Mouse (Mus musculus) limb, embryonic 12.5 days (tissue): ENCODE measurements around the gene Dcaf12. TPM values are rescaled to one million over a fixed set of nuclear protein-coding genes. Genes with fewer than 3 reads are reported as not detected.

Source experiments
- ATAC-seq: fragments of 200-750 bp; cut with Nextera tagmentation; 2 replicates; pipeline ENCODE4 v1.8.0; 2017; ENCODE audit warnings: low read depth, moderate TSS enrichment; ENCODE audit not compliant: insufficient number of reproducible peaks, insufficient read depth, low FRiP score, low TSS enrichment
- H3K27ac ChIP-seq: fragments of 300-500 bp; sonication (generic); 2 replicates; pipeline ENCODE4 v1.5.1; 2016; ENCODE audit warnings: mild to moderate bottlenecking, moderate library complexity
- H3K27me3 ChIP-seq: fragments of 300-500 bp; sonication (generic); 2 replicates; pipeline ENCODE4 v1.6.1; 2016; ENCODE audit warnings: mild to moderate bottlenecking, moderate library complexity
- H3K36me3 ChIP-seq: fragments of 300-500 bp; sonication (generic); 2 replicates; pipeline ENCODE4 v1.6.1; 2016; ENCODE audit warnings: mild to moderate bottlenecking, moderate library complexity
- H3K4me1 ChIP-seq: fragments of 300-500 bp; sonication (generic); replicated peaks from 2 replicates; pipeline ENCODE4 v1.6.1; 2016
- H3K4me2 ChIP-seq: fragments of 300-500 bp; sonication (generic); 2 replicates; pipeline ENCODE4 v1.6.1; 2016; ENCODE audit warnings: mild to moderate bottlenecking, moderate library complexity
- H3K4me3 ChIP-seq: fragments of 300-500 bp; sonication (generic); replicated peaks from 2 replicates; pipeline ENCODE4 v1.5.1; 2016; ENCODE audit warnings: mild to moderate bottlenecking
- H3K9ac ChIP-seq: fragments of 300-500 bp; sonication (generic); replicated peaks from 2 replicates; pipeline ENCODE4 v1.6.1; 2016; ENCODE audit warnings: mild to moderate bottlenecking, moderate library complexity
- H3K9me3 ChIP-seq: fragments of 300-500 bp; sonication (generic); 2 replicates; pipeline ENCODE4 v1.6.1; 2016; ENCODE audit warnings: mild to moderate bottlenecking, moderate library complexity
- WGBS: fragments of 180-500 bp; shearing (Covaris S2); methylation state at CpG from one replicate; pipeline ENCODE4 v1.1.7; 2016; 5-methylcytosine and 5-hydroxymethylcytosine counted together
- polyA plus RNA-seq: library from polyadenylated mRNA; unstranded; fragments of >200 nt; fragmentation: Nextera tagmentation; extraction: Ambion mirVana; gene quantifications from 2 replicates; pipeline ENCODE4 v1.2.1, GENCODE M21; 2016

Gene Dcaf12
- polyA plus RNA-seq, 1 experiment from 2014 or later, result 52.0 TPM

DNA sequence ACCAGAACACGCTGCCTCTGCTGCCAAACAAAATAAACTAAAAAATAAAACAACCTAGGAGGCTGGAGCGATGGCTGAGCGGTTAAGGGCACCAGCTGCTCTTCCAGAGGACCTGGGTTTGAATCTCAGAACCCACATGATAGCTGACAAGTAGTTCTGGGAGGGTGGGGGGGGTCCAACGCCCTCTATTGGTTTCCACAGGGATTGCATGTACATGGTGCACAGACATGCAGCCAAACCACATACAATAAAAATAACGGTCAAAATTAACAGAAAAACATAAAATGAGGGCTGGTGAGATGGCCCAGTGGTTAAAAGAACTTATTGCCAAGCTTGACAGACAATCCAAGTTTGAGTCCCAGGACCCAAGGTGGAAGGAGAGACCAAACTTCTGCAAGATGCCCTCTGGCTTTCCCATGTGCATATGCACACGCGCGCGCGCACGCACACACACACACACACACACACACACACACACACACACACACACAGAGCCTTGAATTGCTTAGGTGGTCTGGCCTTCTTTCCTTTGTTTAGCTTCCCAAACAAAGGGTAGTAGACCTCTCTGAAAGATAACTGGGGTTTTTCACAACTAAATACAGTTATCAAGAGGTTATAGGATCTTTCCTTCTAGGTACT lies 26.3 kb upstream of the Dcaf12 start:
- Histone ChIP-seq H3K9ac (no peak overlapping the region), H3K27ac (no peak overlapping the region), H3K36me3 (no peaks in the 10 kb centered on the region), H3K9me3 (no peaks in the 10 kb centered on the region), H3K4me3 (no peak overlapping the region), H3K4me1 (no peaks in the 10 kb centered on the region), H3K27me3 (peaks cover 3% of the 10 kb centered on the region; the same call in 1 of the 2 replicates), H3K4me2 (no peak overlapping the region)
- 81% methylated on average over 11 of the region's 11 CpGs for WGBS
- ATAC-seq, result no peak

DNA sequence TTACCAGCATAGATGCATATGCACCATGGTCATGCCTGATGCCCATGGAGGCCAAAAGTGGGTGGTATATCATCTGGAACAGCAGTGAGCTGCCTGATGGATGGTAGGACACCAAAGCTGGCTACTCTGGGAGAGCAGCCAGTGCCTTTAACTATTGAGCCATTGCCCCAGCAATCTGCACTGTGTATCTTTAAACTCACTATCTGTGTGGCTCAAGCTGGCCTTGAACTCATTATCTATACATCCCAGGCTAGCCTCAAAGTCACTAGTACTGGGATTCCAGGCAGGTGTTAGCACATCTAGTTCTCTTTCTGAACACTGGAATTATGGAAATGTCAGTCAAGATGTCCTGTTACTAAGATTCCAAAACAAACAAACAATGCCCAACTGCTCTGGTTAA lies 21.9 kb upstream of the Dcaf12 start:
- Histone ChIP-seq H3K27ac (no peak overlapping the region), H3K36me3 (no peaks in the 10 kb centered on the region)
- ATAC-seq, result no peak

GRCm38 (mm10) chr4:41331698-41332421 lies 17.2 kb upstream of the Dcaf12 start:
- Histone ChIP-seq H3K27ac (no peak overlapping the region), H3K9ac (no peak overlapping the region), H3K4me2 (no peak overlapping the region), H3K4me3 (no peak overlapping the region), H3K9me3 (no peaks in the 10 kb centered on the region), H3K27me3 (peaks cover 3% of the 10 kb centered on the region; the same call in 1 of the 2 replicates), H3K4me1 (no peaks in the 10 kb centered on the region), H3K36me3 (no peaks in the 10 kb centered on the region)
- no peak for ATAC-seq
- 87% methylated on average over 9 of the region's 9 CpGs for WGBS

More for the DNA sequence above, 21.9 kb upstream of the Dcaf12 start:
- Histone ChIP-seq H3K27me3 (peaks cover 3% of the 10 kb centered on the region; the same call in 1 of the 2 replicates), H3K9ac (no peak overlapping the region), H3K4me3 (no peak overlapping the region), H3K9me3 (no peaks in the 10 kb centered on the region), H3K4me1 (no peaks in the 10 kb centered on the region), H3K4me2 (no peak overlapping the region)

DNA sequence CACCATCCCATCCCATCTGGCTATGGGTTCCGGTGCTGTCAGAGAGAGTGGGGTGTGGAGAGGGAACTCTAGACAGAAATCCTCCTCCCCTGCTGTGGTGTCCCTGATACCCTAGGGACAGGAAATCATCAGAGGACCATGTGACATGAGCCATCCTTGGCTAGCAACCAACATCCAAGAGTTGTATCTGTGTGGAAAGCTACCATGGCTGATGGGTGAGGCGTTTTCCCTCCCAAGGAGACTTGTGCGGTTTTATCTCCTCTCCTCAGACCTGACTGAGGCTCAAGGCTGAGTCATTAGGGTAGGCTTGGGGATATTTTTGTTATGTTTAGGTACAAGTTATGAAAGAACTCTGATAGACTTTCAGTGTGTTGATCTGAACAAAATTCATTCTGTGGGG lies 16.4 kb upstream of the Dcaf12 start:
- no peaks in the 10 kb centered on the region for H3K36me3 ChIP-seq
- no peaks in the 10 kb centered on the region for H3K9me3 ChIP-seq
- ATAC-seq, result no peak
- H3K9ac ChIP-seq, result no peak overlapping the region
- no peak overlapping the region for H3K4me2 ChIP-seq
- no peak overlapping the region for H3K4me3 ChIP-seq
- H3K27ac ChIP-seq, result no peak overlapping the region
- no peaks in the 10 kb centered on the region for H3K27me3 ChIP-seq
- no peaks in the 10 kb centered on the region for H3K4me1 ChIP-seq
- 80% methylated on average over 3 of the region's 3 CpGs for WGBS

DNA sequence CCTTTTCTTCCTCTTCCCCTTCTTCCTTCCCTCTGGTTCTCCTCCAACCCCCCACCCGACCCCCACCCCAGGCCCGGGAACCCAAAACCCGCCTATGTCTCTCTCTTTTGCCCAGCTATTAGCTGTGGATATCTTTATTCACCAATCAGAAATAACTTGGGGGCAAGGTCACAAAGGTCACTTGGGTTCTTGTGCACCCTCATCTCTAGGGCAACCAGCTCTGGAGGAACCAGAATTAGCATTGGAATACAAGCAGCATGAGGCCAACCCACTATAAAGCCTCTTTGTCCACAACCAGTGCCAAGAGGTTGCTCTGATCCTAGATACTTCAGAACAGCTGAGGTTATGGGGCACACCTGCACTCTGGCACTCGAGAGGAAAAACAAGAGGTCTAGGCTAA lies 14.8 kb upstream of the Dcaf12 start:
- 78% methylated on average over 4 of the region's 4 CpGs for WGBS
- no peak for ATAC-seq
- Histone ChIP-seq H3K4me3 (no peak overlapping the region), H3K4me2 (no peak overlapping the region), H3K36me3 (no peaks in the 10 kb centered on the region), H3K9me3 (no peaks in the 10 kb centered on the region), H3K4me1 (no peaks in the 10 kb centered on the region), H3K27ac (no peak overlapping the region), H3K27me3 (no peaks in the 10 kb centered on the region), H3K9ac (no peak overlapping the region)

DNA sequence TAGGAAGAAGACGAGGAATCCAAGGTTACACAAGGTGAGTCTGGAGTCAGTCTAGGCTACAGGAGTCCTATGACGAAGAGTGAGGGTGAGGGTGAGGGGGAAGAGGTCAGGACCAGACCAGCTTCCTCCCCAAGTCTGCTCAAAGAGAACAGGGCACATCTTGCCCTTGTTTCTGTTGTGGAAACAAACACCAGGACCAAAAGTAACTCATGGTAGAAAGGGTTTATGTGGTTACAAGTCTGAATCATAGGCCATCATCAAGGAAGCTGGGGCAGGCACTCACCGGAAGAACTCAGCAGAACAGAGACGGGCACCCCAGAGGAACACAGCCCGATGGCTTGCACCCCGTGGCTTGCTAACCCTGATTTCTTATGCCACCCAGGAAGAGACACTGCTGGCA lies 12.2 kb upstream of the Dcaf12 start:
- H3K36me3 ChIP-seq, result no peaks in the 10 kb centered on the region
- no peaks in the 10 kb centered on the region for H3K9me3 ChIP-seq
- H3K27ac ChIP-seq, result no peak overlapping the region
- H3K4me1 ChIP-seq, result no peaks in the 10 kb centered on the region
- H3K9ac ChIP-seq, result no peak overlapping the region
- no peak overlapping the region for H3K4me2 ChIP-seq
- H3K27me3 ChIP-seq, result no peaks in the 10 kb centered on the region
- ATAC-seq, result no peak
- WGBS, result 87% methylated on average over 6 of the region's 6 CpGs
- no peak overlapping the region for H3K4me3 ChIP-seq

GRCm38 (mm10) chr4:41320971-41321370 lies 6.3 kb upstream of the Dcaf12 start:
- Histone ChIP-seq H3K4me2 (no peak overlapping the region), H3K27me3 (no peaks in the 10 kb centered on the region), H3K27ac (no peak overlapping the region), H3K36me3 (no peaks in the 10 kb centered on the region), H3K9ac (no peak overlapping the region), H3K4me1 (no peaks in the 10 kb centered on the region), H3K4me3 (no peak overlapping the region), H3K9me3 (no peaks in the 10 kb centered on the region)
- 75% methylated on average over 4 of the region's 4 CpGs for WGBS
- ATAC-seq, result no peak

DNA sequence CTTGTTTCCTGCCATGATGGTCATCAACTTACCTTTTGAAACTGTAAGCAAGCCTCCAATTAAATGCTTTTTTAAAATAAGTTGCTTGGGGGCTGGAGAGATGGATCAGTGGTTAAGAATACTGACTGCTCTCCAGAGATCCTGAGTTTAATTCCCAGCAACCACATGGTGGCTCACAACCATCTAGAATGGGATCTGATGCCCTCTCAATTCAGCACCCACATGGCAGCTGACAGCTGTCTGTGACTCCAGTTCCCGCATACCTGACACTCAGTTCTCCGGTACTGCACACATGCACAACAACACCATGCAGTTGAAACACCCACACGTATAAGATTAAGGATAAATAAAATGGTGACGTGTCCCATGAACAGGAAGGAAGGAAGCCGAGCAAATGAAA lies 3.6 kb upstream of the Dcaf12 start:
- no peak overlapping the region for H3K4me3 ChIP-seq
- peaks cover 5% of the 10 kb centered on the region for H3K4me1 ChIP-seq
- ATAC-seq, result no peak
- H3K4me2 ChIP-seq, result no peak overlapping the region
- no peaks in the 10 kb centered on the region for H3K9me3 ChIP-seq
- WGBS, result 89% methylated on average over 5 of the region's 5 CpGs
- no peak overlapping the region for H3K9ac ChIP-seq
- no peaks in the 10 kb centered on the region for H3K27me3 ChIP-seq
- H3K36me3 ChIP-seq, result no peaks in the 10 kb centered on the region
- no peak overlapping the region for H3K27ac ChIP-seq

GRCm38 (mm10) chr4:41315173-41315572 lies 484 bp upstream of the Dcaf12 start:
- Histone ChIP-seq H3K27ac (peak overlapping the region; percentile 96), H3K9ac (peak overlapping the region; percentile 95), H3K4me2 (peak overlapping the region; percentile 92), H3K4me1 (peaks cover 10% of the 10 kb centered on the region), H3K9me3 (no peaks in the 10 kb centered on the region), H3K27me3 (no peaks in the 10 kb centered on the region), H3K36me3 (peaks cover 27% of the 10 kb centered on the region), H3K4me3 (peak overlapping the region; percentile 98)
- 49% methylated on average over 8 of the region's 8 CpGs for WGBS
- peak; percentile 23; the same call in 1 of the 2 replicates for ATAC-seq

DNA sequence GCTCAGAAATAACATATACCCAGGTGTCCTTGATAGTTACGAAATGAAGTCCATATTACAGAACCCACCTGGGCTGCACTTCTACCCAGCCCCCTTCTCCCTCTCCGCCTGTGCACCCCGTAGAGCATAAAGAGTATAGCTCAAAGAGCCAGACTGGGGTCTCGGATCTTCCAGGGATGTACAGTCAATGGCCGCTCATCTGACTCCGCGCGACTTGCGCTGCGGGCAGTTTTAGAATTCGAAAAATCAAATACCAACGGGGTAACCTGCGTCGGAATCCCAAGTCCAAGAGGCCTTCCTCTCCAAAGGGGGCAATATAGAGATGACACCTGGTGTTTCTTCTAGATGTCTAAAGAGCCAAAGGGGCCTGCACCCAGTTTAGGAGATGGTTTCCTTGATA lies 967 bp downstream of the Dcaf12 start:
- 16% methylated on average over 14 of the region's 14 CpGs for WGBS

DNA sequence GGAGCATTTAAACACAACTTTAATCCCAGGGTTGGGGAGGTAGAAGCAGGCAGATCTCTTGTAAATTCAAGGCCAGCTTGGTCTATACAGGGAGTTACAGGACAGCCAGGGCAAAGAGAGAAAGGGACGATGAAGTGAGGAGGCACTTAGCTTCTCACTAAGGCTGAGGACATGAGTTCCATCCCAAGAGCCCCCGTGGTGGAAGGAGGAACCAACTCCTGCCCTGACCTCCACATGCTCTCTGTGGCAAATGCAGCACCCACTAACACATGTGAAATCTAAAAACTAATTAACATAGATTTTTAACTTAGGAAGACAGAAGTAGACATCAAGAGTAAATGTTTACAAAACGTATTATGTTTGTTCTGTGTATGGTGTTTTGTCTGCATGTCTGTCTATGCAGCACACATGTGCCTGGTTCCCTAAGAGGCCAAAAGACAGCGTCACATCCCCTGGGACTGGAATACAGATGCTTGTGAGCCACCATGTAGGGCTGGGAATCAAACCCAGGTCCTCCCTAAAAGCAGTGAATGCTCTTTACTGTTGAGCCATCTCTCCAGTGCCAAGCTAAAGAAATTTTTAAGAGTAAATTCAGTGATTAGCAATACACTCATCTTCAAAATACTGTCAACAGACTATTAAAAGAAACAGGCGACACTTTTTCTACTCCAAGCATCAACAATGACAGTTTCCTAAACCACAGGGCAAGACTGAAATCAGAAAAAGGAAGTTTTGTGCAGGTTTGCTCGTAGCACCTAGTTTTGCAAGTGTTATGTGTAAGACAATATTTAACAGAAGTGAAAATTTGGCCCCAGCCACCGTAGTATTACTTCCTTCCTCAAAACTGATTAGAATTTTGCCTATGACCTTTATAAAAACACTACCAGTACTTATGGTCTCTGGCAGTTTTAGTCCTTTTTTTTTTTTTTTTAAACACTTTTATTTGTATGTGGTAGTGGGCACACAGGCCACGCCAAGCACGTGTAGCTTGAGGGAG lies 3.8 kb downstream of the Dcaf12 start:
- H3K4me3 ChIP-seq, result no peak overlapping the region
- peaks cover 10% of the 10 kb centered on the region for H3K4me1 ChIP-seq
- no peak for ATAC-seq
- 93% methylated on average over 9 of the region's 9 CpGs for WGBS
- no peak overlapping the region for H3K4me2 ChIP-seq
- no peaks in the 10 kb centered on the region for H3K27me3 ChIP-seq
- H3K36me3 ChIP-seq, result peaks cover 68% of the 10 kb centered on the region
- no peak overlapping the region for H3K9ac ChIP-seq
- H3K9me3 ChIP-seq, result no peaks in the 10 kb centered on the region
- H3K27ac ChIP-seq, result no peak overlapping the region

More for the DNA sequence above, 967 bp downstream of the Dcaf12 start:
- H3K9ac ChIP-seq, result peak overlapping the region; percentile 95
- H3K36me3 ChIP-seq, result peaks cover 42% of the 10 kb centered on the region
- peak overlapping the region; percentile 98 for H3K4me3 ChIP-seq
- no peaks in the 10 kb centered on the region for H3K27me3 ChIP-seq
- H3K9me3 ChIP-seq, result no peaks in the 10 kb centered on the region
- H3K4me1 ChIP-seq, result peaks cover 10% of the 10 kb centered on the region
- peak overlapping the region; percentile 96 for H3K27ac ChIP-seq
- H3K4me2 ChIP-seq, result peak overlapping the region; percentile 92
- ATAC-seq, result 0 out of 2 replicates have a peak, but pooled peaks have one; percentile 7
